Mouse (Mus musculus) neural tube, embryonic 10.5 days (tissue): Measurements from ENCODE around the gene Neurod2.
A peak's percentile ranks its signal among the peaks of the same experiment; 100 is the strongest.

Experiments
- DNase-seq: peaks from one replicate; pipeline ENCODE4 v3.0.0-alpha.2; 2017; ENCODE audit warnings: low spot score; ENCODE audit errors: extremely low spot score

The Neurod2 gene

GRCm38 (mm10) chr11:98354445-98354844 is 25.0 kb upstream of the Neurod2 start:
- no peak for DNase-seq

GRCm38 (mm10) chr11:98353651-98354211 is 24.3 kb upstream of the Neurod2 start:
- no peak for DNase-seq

GRCm38 (mm10) chr11:98352272-98352990 is 23.0 kb upstream of the Neurod2 start:
- no peak for DNase-seq

GRCm38 (mm10) chr11:98349308-98349707 is 19.9 kb upstream of the Neurod2 start:
- DNase-seq = peak; percentile 32

GRCm38 (mm10) chr11:98348083-98348961 is 18.9 kb upstream of the Neurod2 start, which contains the start of gene Ppp1r1b:
Gene Ppp1r1b, plus strand, starts transcription at chr11:98348404.
- DNase-seq = peak; percentile 51

GRCm38 (mm10) chr11:98347385-98348082 is 18.1 kb upstream of the Neurod2 start:
- DNase-seq = no peak

- DNase-seq = no peak
These were observed 16.7 kb upstream of the Neurod2 start for GRCm38 (mm10) chr11:98346168-98346567.

- DNase-seq = peak; percentile 87
These were observed 15.8 kb upstream of the Neurod2 start for GRCm38 (mm10) chr11:98345253-98345652.

GRCm38 (mm10) chr11:98342000-98342945 is 12.8 kb upstream of the Neurod2 start:
- peak; percentile 99 for DNase-seq

- DNase-seq = no peak
These were observed 11.7 kb upstream of the Neurod2 start for GRCm38 (mm10) chr11:98341174-98341573.

GRCm38 (mm10) chr11:98340597-98340996 is 11.1 kb upstream of the Neurod2 start:
- DNase-seq = no peak

GRCm38 (mm10) chr11:98339679-98340287 is 10.3 kb upstream of the Neurod2 start:
- no peak for DNase-seq

GRCm38 (mm10) chr11:98339071-98339501 is 9.6 kb upstream of the Neurod2 start:
- peak; percentile 44 for DNase-seq

- DNase-seq = peak; percentile 48
These were observed 9.1 kb upstream of the Neurod2 start for GRCm38 (mm10) chr11:98338507-98338961.

- no peak for DNase-seq
These were observed 7.0 kb upstream of the Neurod2 start for GRCm38 (mm10) chr11:98336245-98337107.

GRCm38 (mm10) chr11:98335250-98335649 is 5.8 kb upstream of the Neurod2 start:
- DNase-seq = no peak

GRCm38 (mm10) chr11:98333981-98334741 is 4.7 kb upstream of the Neurod2 start:
- peak; percentile 33 for DNase-seq

- DNase-seq = no peak
These were observed 3.8 kb upstream of the Neurod2 start for GRCm38 (mm10) chr11:98333263-98333696.
